Mouse (Mus musculus): Measurements from ENCODE around the gene 1700016H13Rik. TPM values are rescaled to one million over a fixed set of nuclear protein-coding genes. Genes with fewer than 3 reads are reported as not detected.

1700016H13Rik gene
- not detected for polyA plus RNA-seq (2014; fragmentation: Illumina TruSeq; extraction: RNeasy Lipid Tissue Mini Kit (QIAGEN cat#74804); ENCODE audit: low replicate concordance)

DNA sequence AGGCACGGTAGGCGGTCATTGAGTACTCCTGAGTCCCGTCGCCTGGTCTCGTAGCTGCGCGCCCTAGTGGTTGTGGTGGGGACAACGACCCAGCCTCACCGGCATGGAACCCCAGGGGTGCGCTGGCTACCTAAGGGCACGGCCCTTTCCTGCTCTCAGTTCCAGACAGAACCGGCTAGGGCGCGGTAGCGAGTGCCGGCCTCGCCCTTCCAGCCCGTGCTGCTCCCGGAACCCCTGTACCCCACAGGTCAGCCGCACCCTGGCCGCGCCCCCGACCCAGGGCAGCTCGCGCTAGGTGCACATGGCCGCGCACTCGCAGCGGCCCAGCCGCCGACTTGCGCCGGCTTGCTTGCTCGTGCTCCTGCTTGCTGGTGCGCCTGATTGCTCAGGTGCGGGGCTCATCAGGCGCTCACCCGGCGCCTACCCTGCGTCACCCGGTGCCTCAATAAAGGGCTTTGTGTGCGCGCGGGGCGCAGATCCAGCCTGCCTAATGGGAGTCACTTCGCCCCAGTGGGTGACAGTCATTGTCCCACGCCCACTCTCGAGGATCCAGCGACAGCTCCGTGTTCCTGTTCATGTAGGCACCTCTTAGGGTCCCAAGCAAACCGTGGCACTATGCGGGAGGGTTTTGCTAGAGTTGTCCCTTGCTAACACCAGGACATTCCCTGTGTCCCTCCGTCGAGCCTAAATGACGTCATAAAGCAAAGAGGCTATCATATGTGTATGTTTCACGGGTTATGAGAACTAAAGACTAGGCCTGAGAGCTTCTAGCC lies at the start of gene 1700016H13Rik:
TSS of gene 1700016H13Rik (minus strand) at position 665 of the 773 bp plus-strand sequence.

GRCm38 (mm10) chr5:103691624-103692530 lies 36.1 kb upstream of the 1700016H13Rik start, which contains the start of gene Aff1:
Aff1 (plus strand) TSS chr5:103692374.

DNA sequence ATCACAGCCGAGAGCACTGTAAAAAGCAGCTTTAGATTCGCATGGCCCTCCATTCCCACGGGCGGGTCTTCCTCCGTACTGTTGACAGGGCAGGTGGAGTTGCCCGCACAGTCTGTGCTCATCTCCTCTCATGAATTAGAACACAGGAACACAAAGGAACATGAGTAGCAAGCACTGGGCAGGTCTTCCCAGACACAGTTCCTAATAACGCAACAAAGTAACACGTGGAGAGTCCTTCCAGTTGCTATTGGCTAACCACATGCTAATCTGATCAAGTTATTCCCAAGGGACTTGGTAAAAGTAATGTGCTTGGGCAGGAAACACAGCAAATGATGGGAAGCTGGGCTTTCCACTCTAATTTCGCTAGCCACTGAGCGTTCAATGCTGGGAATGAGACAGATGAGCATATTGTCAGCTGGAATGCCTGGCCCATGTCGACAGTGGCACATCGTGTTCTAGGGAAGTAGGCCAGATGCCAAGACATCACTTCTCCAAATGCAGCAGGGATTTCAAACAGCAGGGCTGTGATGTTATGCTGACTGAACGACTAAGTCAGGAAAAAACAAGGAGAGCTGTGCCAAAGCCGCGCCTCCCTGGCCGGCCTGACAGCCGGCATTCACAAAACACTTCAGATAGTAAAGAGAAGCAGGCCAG lies 26.6 kb downstream of the 1700016H13Rik start, which contains the start of gene Slc10a6:
TSS of gene Slc10a6 (minus strand) at position 293 of the 654 bp plus-strand sequence.

Other genes starting within 250 kb of the 1700016H13Rik start
- gene Ptpn13, start 230.8 kb downstream of the 1700016H13Rik start, polyA plus RNA-seq (2014; fragmentation: Illumina TruSeq; extraction: RNeasy Lipid Tissue Mini Kit (QIAGEN cat#74804); ENCODE audit: low replicate concordance), result 0.71 TPM
- gene Slc10a6, start 26.6 kb downstream of the 1700016H13Rik start, polyA plus RNA-seq (2014; fragmentation: Illumina TruSeq; extraction: RNeasy Lipid Tissue Mini Kit (QIAGEN cat#74804); ENCODE audit: low replicate concordance), result 0.45 TPM
- 18.0 TPM for gene Aff1, start 36.4 kb upstream of the 1700016H13Rik start, polyA plus RNA-seq (2014; fragmentation: Illumina TruSeq; extraction: RNeasy Lipid Tissue Mini Kit (QIAGEN cat#74804); ENCODE audit: low replicate concordance)

All from small intestine, adult 10 weeks (tissue).